Mouse (Mus musculus): ENCODE measurements around the gene Bmi1. TPM values are rescaled to one million over a fixed set of nuclear protein-coding genes. Genes with fewer than 3 reads are reported as not detected.

Gene Bmi1
- polyA plus RNA-seq, 1 experiment from 2014 or later, result 49.9 TPM

DNA sequence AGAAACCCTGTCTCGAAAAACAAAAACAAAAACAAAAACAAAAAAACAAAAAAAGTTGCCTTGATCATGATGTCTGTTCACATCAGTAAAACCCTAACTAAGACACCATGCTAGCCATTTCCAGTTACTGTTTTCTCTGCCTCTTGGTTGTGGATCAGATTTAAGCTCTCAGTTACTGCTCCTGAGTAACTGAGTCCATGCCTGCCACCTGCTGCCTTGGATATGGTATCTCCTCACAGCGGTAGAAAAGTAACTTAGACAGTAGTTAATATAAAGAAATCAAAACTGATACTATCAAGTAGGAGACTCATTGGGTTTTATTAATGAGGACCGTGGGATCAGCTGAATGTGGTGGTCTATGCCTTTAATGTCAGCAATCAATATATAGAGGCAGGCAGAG lies 37.5 kb downstream of the Bmi1 start:
- no peaks in the 10 kb centered on the region for H3K4me1 ChIP-seq (ENCODE audit: control insufficient read depth, insufficient read depth, low read length)
- WGBS, result 75% methylated on average over 3 of the region's 3 CpGs
- no peak overlapping the region for H3K9ac ChIP-seq (replicated peaks; ENCODE audit: low read length)
- H3K9me3 ChIP-seq (replicated peaks; ENCODE audit: control insufficient read depth, low read length), result no peaks in the 10 kb centered on the region
- H3K27me3 ChIP-seq (ENCODE audit: control insufficient read depth, insufficient read depth, low read length), result no peaks in the 10 kb centered on the region
- H3K4me3 ChIP-seq (ENCODE audit: low read depth, low read length), result no peak overlapping the region
- H3K4me2 ChIP-seq (ENCODE audit: low read depth, low read length), result no peak overlapping the region
- DNase-seq (ENCODE audit: low spot score) (no peak), ATAC-seq (replicated peaks; ENCODE audit: insufficient number of reproducible peaks, low FRiP score, low TSS enrichment, low read depth) (no peak)
- H3K36me3 ChIP-seq (replicated peaks; ENCODE audit: control insufficient read depth, insufficient read depth, low read depth, low read length), result no peaks in the 10 kb centered on the region
- H3K27ac ChIP-seq (replicated peaks; ENCODE audit: low read depth, low read length), result no peak overlapping the region

DNA sequence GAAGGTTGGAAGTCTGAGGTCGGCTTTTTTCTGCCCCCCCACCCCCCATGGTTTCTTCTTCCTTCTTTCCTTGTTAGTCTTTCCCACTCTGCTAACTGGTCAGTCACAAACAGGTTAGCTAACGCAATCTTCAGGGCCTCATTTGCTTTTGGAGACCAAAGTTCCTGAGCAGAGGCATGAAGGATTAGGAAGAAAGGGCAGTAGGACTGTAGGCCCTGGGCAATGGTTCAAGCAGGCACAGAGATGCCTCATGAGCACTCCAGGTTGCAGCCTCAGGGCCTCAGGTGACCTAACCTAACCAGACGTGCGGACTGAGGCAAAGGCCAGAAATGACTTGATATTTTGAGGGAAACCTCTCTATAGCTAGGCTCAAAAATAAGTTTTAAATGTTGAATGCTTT lies 41.7 kb downstream of the Bmi1 start:
- Histone ChIP-seq H3K9me3 (replicated peaks; ENCODE audit: control insufficient read depth, low read length) (no peaks in the 10 kb centered on the region), H3K9ac (replicated peaks; ENCODE audit: low read length) (no peak overlapping the region), H3K4me1 (ENCODE audit: control insufficient read depth, insufficient read depth, low read length) (no peaks in the 10 kb centered on the region), H3K27me3 (ENCODE audit: control insufficient read depth, insufficient read depth, low read length) (no peaks in the 10 kb centered on the region), H3K36me3 (replicated peaks; ENCODE audit: control insufficient read depth, insufficient read depth, low read depth, low read length) (no peaks in the 10 kb centered on the region), H3K4me2 (ENCODE audit: low read depth, low read length) (no peak overlapping the region), H3K27ac (replicated peaks; ENCODE audit: low read depth, low read length) (no peak overlapping the region), H3K4me3 (ENCODE audit: low read depth, low read length) (no peak overlapping the region)
- ATAC-seq (replicated peaks; ENCODE audit: insufficient number of reproducible peaks, low FRiP score, low TSS enrichment, low read depth), result no peak
- 86% methylated on average over 4 of the region's 4 CpGs for WGBS
- DNase-seq (ENCODE audit: low spot score), result no peak

DNA sequence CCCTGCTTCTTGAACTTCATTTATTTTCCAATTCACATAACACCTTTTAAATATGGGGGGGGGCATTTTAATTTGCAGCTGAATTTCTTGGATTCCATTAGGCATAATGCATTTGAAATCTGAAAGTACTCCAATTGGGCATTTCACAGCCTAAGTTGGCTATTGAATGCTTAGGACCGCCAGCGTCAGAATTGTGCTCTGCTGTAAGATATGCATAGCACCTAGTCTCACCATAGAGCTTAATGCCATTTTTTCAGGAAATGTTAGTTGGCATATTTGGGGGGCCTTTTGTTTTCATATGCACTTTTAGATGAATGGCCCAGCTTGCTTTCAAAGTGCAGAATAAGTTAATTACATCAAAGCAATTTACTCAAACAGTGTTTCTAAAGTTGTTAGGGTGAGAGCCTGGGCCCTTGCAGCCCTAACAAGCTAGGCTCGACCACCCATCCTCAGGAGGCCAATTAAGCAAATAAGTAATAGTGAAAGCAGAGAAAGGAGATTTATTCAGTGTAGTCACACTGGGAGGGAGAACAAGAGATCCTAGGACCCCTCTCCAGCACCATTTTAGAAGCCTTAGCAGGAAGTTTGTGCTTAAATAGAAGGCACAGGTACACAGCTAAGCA lies 45.5 kb downstream of the Bmi1 start:
- Histone ChIP-seq H3K27ac (replicated peaks; ENCODE audit: low read depth, low read length) (no peak overlapping the region), H3K4me1 (ENCODE audit: control insufficient read depth, insufficient read depth, low read length) (no peaks in the 10 kb centered on the region), H3K4me3 (ENCODE audit: low read depth, low read length) (no peak overlapping the region), H3K27me3 (ENCODE audit: control insufficient read depth, insufficient read depth, low read length) (no peaks in the 10 kb centered on the region), H3K36me3 (replicated peaks; ENCODE audit: control insufficient read depth, insufficient read depth, low read depth, low read length) (no peaks in the 10 kb centered on the region), H3K9ac (replicated peaks; ENCODE audit: low read length) (no peak overlapping the region), H3K9me3 (replicated peaks; ENCODE audit: control insufficient read depth, low read length) (no peaks in the 10 kb centered on the region), H3K4me2 (ENCODE audit: low read depth, low read length) (no peak overlapping the region)
- DNase-seq (ENCODE audit: low spot score), result no peak
- ATAC-seq (replicated peaks; ENCODE audit: insufficient number of reproducible peaks, low FRiP score, low TSS enrichment, low read depth), result no peak
- WGBS, result 58% methylated on average over 3 of the region's 3 CpGs

DNA sequence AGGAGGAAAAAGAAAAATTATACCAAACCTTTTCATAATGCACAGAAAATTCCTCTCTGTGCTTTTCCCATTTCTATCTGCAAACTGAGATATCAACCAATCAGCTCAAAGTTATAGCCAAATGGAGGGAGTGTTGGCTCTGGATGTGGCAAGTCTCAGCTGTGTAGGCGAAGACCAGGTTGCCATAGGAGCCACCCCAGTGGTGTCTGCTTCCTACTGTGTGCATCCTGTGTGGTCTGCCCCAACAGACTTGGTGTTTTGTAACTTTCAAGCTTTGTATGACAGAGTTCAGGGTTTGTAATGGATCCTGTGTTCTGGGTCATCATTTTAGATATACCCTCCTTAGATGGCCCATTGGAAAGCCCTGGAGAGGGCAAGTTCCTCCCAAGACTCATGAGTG lies 47.6 kb downstream of the Bmi1 start:
- no peaks in the 10 kb centered on the region for H3K9me3 ChIP-seq (replicated peaks; ENCODE audit: control insufficient read depth, low read length)
- no peak overlapping the region for H3K4me2 ChIP-seq (ENCODE audit: low read depth, low read length)
- no peak overlapping the region for H3K27ac ChIP-seq (replicated peaks; ENCODE audit: low read depth, low read length)
- H3K9ac ChIP-seq (replicated peaks; ENCODE audit: low read length), result no peak overlapping the region
- ATAC-seq (replicated peaks; ENCODE audit: insufficient number of reproducible peaks, low FRiP score, low TSS enrichment, low read depth), result no peak
- 90% methylated on average over 1 of the region's 1 CpGs for WGBS
- H3K4me3 ChIP-seq (ENCODE audit: low read depth, low read length), result no peak overlapping the region
- no peaks in the 10 kb centered on the region for H3K27me3 ChIP-seq (ENCODE audit: control insufficient read depth, insufficient read depth, low read length)
- DNase-seq (ENCODE audit: low spot score), result no peak
- H3K36me3 ChIP-seq (replicated peaks; ENCODE audit: control insufficient read depth, insufficient read depth, low read depth, low read length), result no peaks in the 10 kb centered on the region
- no peaks in the 10 kb centered on the region for H3K4me1 ChIP-seq (ENCODE audit: control insufficient read depth, insufficient read depth, low read length)

DNA sequence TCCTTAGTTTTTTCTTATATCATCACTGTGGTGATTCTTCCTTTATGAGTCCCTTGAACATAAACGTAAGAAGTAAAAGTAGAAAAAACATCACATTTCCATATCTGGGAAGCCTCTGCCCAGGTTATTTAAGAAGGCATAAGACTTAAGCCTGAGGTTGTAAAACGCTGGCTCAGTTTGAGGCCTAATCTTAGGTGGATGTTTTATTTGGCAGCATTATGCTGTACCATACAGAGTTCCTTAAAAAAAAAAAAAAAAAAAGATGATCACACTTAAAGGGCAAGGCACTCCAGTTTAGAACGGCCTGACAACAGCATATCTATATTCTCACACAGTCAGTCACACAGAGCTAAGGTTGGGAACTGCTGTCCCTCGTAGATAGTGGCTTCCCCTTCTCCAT lies 49.1 kb downstream of the Bmi1 start:
- Histone ChIP-seq H3K4me1 (ENCODE audit: control insufficient read depth, insufficient read depth, low read length) (no peaks in the 10 kb centered on the region), H3K4me3 (ENCODE audit: low read depth, low read length) (no peak overlapping the region), H3K27me3 (ENCODE audit: control insufficient read depth, insufficient read depth, low read length) (no peaks in the 10 kb centered on the region), H3K9ac (replicated peaks; ENCODE audit: low read length) (no peak overlapping the region), H3K36me3 (replicated peaks; ENCODE audit: control insufficient read depth, insufficient read depth, low read depth, low read length) (no peaks in the 10 kb centered on the region), H3K27ac (replicated peaks; ENCODE audit: low read depth, low read length) (no peak overlapping the region), H3K4me2 (ENCODE audit: low read depth, low read length) (no peak overlapping the region), H3K9me3 (replicated peaks; ENCODE audit: control insufficient read depth, low read length) (no peaks in the 10 kb centered on the region)
- DNase-seq (ENCODE audit: low spot score), result no peak
- no peak for ATAC-seq (replicated peaks; ENCODE audit: insufficient number of reproducible peaks, low FRiP score, low TSS enrichment, low read depth)
- 83% methylated on average over 4 of the region's 4 CpGs for WGBS

DNA sequence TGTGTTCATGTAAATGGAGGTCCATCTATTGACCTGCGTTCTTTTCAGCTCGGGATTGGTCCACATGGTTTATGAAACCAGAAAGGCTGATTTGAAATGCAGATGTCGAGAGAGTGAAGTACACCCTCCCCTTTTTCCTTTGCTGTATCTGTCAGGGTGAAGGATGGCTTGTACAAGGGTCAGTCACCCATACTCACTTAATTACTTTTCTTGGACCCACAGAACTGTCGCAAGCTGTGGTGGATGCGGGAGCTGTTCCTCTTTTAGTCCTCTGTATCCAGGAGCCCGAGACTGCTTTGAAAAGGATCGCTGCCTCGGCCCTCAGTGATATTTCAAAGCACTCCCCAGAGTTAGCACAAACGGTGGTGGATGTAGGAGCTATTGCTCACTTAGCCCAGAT lies 54.9 kb downstream of the Bmi1 start:
- H3K36me3 ChIP-seq (replicated peaks; ENCODE audit: control insufficient read depth, insufficient read depth, low read depth, low read length), result no peaks in the 10 kb centered on the region
- no peak overlapping the region; the same call in 1 of the 2 replicates for H3K4me2 ChIP-seq (ENCODE audit: low read depth, low read length)
- H3K27ac ChIP-seq (replicated peaks; ENCODE audit: low read depth, low read length), result no peak overlapping the region
- H3K4me1 ChIP-seq (ENCODE audit: control insufficient read depth, insufficient read depth, low read length), result no peaks in the 10 kb centered on the region
- H3K4me3 ChIP-seq (ENCODE audit: low read depth, low read length), result no peak overlapping the region
- no peak overlapping the region for H3K9ac ChIP-seq (replicated peaks; ENCODE audit: low read length)
- ATAC-seq (replicated peaks; ENCODE audit: insufficient number of reproducible peaks, low FRiP score, low TSS enrichment, low read depth), result peak; percentile 79
- H3K27me3 ChIP-seq (ENCODE audit: control insufficient read depth, insufficient read depth, low read length), result no peaks in the 10 kb centered on the region
- 45% methylated on average over 9 of the region's 9 CpGs for WGBS
- no peak for DNase-seq (ENCODE audit: low spot score)
- no peaks in the 10 kb centered on the region for H3K9me3 ChIP-seq (replicated peaks; ENCODE audit: control insufficient read depth, low read length)

DNA sequence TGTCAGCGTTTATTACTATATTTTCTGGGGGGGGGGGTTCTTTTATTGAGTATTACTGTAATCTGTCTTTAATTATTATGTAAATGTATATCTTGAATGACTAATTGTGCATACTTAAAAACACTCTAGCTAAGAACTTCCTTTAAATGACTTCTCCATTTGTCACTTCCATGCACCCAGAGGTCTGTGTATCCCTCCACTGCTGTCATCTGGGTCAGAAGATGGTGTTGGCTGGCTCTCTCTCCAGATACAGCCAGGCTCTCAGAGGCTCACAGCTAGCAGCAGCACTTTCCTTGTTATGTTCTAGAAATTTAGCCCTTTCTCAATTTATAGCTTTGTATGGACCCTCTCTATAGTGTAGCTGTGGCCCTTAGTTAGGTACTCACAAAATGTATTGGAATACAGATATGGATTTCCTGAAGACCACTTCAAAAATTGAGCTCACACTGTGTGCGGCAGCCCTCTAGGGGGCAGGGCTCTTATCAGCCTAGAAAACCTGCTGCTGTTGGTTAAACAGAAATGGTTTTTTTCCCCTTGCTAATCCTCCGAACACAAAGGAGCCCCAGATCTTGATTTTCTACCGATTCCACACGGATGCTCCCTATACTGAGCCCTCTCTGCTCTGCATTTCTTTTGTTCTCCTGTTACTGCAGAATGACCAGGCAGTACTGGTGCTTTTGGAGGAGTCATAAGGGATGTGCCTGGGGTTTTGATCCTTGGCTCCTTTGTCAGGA lies 57.7 kb downstream of the Bmi1 start:
- no peak overlapping the region for H3K4me3 ChIP-seq (ENCODE audit: low read depth, low read length)
- no peaks in the 10 kb centered on the region for H3K27me3 ChIP-seq (ENCODE audit: control insufficient read depth, insufficient read depth, low read length)
- no peak overlapping the region for H3K27ac ChIP-seq (replicated peaks; ENCODE audit: low read depth, low read length)
- ATAC-seq (replicated peaks; ENCODE audit: insufficient number of reproducible peaks, low FRiP score, low TSS enrichment, low read depth), result no peak
- no peak overlapping the region for H3K4me2 ChIP-seq (ENCODE audit: low read depth, low read length)
- H3K36me3 ChIP-seq (replicated peaks; ENCODE audit: control insufficient read depth, insufficient read depth, low read depth, low read length), result no peaks in the 10 kb centered on the region
- DNase-seq (ENCODE audit: low spot score), result peak; percentile 7
- no peaks in the 10 kb centered on the region for H3K9me3 ChIP-seq (replicated peaks; ENCODE audit: control insufficient read depth, low read length)
- WGBS, result 31% methylated on average over 5 of the region's 5 CpGs
- no peaks in the 10 kb centered on the region for H3K4me1 ChIP-seq (ENCODE audit: control insufficient read depth, insufficient read depth, low read length)
- no peak overlapping the region for H3K9ac ChIP-seq (replicated peaks; ENCODE audit: low read length)

All from embryonic facial prominence, embryonic 11.5 days (tissue).